Mouse (Mus musculus) liver, embryonic 14.5 days (tissue): ENCODE data around the gene Cbfa2t2.

Source experiments
- CTCF ChIP-seq: IDR thresholded peaks from 2 replicates; pipeline ENCODE4 v1.5.1; 2016; ENCODE audit warnings: antibody characterized with exemption, low read depth, control low read depth
- EP300 ChIP-seq: IDR thresholded peaks from 2 replicates; pipeline ENCODE4 v1.6.1; 2016; ENCODE audit warnings: antibody characterized with exemption, low read depth

- TF ChIP-seq CTCF: no peak
- no peak for TF ChIP-seq EP300
Measured at GRCm38 (mm10) chr2:154430566-154430965, 5.7 kb upstream of the Cbfa2t2 start.
